Mouse (Mus musculus) brown adipose tissue, adult 24 weeks (tissue): ENCODE results near the gene Amacr. TPM values are rescaled to one million over a fixed set of nuclear protein-coding genes. Genes with fewer than 3 reads are reported as not detected.

Experiments used
- H3K27ac ChIP-seq: fragments of 200-500 bp; replicated peaks from 2 replicates; pipeline ENCODE4 v1.5.1; 2012; ENCODE audit warnings: low read depth, mild to moderate bottlenecking, low read length
- H3K4me1 ChIP-seq: fragments of 200-500 bp; 2 replicates; pipeline ENCODE4 v1.6.1; 2012; ENCODE audit warnings: low read length, mixed read lengths; ENCODE audit not compliant: control insufficient read depth, insufficient read depth, insufficient read length
- H3K4me3 ChIP-seq: fragments of 200-500 bp; 2 replicates; pipeline ENCODE4 v1.5.1; 2012; ENCODE audit warnings: low read depth, mild to moderate bottlenecking, low read length, moderate library complexity; ENCODE audit not compliant: insufficient read depth
- polyA plus RNA-seq: library from polyadenylated mRNA; stranded (reverse); fragments of >200 nt; gene quantifications from 2 replicates; pipeline ENCODE4 v1.2.4, GENCODE M21; 2012; ENCODE audit not compliant: missing spikeins, insufficient read depth, insufficient read length

Gene Amacr
- polyA plus RNA-seq, 1 experiment: 30.8 TPM

- no peak overlapping the region for H3K27ac ChIP-seq
- no peak overlapping the region for H3K4me3 ChIP-seq
- H3K4me1 ChIP-seq: no peaks in the 10 kb centered on the region
Observed at GRCm38 (mm10) chr15:11014931-11015330, 33.4 kb downstream of the Amacr start.

GRCm38 (mm10) chr15:11026801-11027561, 45.4 kb downstream of the Amacr start:
- Histone ChIP-seq H3K27ac (no peak overlapping the region), H3K4me3 (no peak overlapping the region), H3K4me1 (no peaks in the 10 kb centered on the region)

GRCm38 (mm10) chr15:11030188-11030587, 48.6 kb downstream of the Amacr start:
- Histone ChIP-seq H3K4me1 (no peaks in the 10 kb centered on the region), H3K4me3 (no peak overlapping the region), H3K27ac (no peak overlapping the region)

DNA sequence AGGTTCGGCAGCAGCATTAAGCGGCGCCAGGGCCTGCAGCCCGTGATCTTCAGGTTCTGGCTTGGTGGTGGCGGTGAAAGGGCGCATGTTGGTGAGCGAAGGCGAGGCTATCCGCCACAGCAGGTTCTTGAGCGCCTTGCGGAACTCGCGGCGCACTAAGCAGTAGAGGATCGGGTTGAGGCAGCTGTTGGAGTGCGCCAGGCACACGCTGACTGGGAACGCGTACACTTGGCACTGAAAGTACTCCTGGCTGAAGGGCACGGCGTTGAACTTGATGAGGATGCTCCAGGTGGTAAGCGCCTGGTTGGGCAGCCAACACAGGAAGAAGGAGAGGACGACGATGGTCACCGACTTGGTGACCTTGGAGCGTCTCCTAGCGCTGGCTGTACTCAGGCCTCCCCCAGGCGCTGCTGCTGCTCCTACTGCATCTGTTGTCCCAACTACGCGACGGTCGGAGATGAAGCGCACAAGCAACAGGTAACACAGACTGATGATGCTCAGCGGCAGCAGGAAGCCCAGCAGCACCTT, 54.5 kb downstream of the Amacr start:
- H3K4me3 ChIP-seq: 0 out of 2 replicates have a peak overlapping the region, but pooled peaks have one; percentile 22

GRCm38 (mm10) chr15:11036535-11037375, 55.2 kb downstream of the Amacr start:
- H3K4me1 ChIP-seq: no peaks in the 10 kb centered on the region
- peak overlapping the region; percentile 22 for H3K4me3 ChIP-seq
- H3K27ac ChIP-seq: no peak overlapping the region

More for the DNA sequence above, 54.5 kb downstream of the Amacr start:
- Histone ChIP-seq H3K4me1 (no peaks in the 10 kb centered on the region), H3K27ac (no peak overlapping the region)

DNA sequence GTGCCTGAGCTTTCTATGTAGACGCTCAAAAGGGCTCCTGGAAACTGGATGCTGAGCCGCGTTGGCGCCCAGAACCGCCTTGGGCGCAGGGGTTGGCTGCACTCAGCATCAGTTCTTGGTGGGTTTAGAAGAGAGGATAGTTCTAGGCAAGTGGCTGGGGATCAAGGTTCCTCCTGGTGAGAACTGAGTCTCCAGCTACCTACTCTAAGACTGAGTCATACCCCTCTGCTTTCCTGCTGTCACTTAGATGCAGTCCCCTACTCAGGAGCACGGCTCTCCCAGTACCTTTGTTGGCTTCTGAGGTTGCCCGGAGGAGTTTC, 55.8 kb downstream of the Amacr start:
- no peak overlapping the region for H3K27ac ChIP-seq
- H3K4me3 ChIP-seq: no peak overlapping the region
- no peaks in the 10 kb centered on the region for H3K4me1 ChIP-seq

GRCm38 (mm10) chr15:11037711-11038110, 56.2 kb downstream of the Amacr start, which contains the start of gene Rxfp3:
Rxfp3 (minus strand) TSS chr15:11037991.
- H3K27ac ChIP-seq: no peak within 1 kb of the TSS
- H3K4me1 ChIP-seq: no peaks in the 10 kb centered on the region
- peak within 1 kb of the TSS; percentile 22 for H3K4me3 ChIP-seq

GRCm38 (mm10) chr15:11038476-11038875, 56.9 kb downstream of the Amacr start:
- no peak overlapping the region for H3K27ac ChIP-seq
- H3K4me3 ChIP-seq: no peak overlapping the region
- no peaks in the 10 kb centered on the region for H3K4me1 ChIP-seq

DNA sequence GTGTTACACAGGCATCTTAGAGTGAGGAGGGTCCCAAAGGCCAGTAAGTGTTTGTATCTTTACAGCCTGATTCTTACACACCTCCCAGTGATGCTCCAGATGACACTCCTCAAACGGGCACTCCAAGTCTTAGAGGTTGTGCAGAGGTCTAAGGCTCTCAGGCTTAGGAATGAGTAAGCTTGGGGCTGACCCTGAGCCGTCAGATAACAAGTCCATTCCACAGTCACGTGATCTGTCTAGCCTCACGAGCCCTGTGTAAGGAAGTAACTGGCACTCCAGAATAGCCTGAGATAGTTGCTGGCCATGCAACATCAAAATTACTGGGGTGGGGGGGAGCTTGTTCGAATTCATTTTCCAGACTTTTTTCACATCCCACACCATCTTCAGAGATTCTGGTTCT, 58.5 kb downstream of the Amacr start:
- Histone ChIP-seq H3K4me1 (no peaks in the 10 kb centered on the region), H3K4me3 (no peak overlapping the region)

DNA sequence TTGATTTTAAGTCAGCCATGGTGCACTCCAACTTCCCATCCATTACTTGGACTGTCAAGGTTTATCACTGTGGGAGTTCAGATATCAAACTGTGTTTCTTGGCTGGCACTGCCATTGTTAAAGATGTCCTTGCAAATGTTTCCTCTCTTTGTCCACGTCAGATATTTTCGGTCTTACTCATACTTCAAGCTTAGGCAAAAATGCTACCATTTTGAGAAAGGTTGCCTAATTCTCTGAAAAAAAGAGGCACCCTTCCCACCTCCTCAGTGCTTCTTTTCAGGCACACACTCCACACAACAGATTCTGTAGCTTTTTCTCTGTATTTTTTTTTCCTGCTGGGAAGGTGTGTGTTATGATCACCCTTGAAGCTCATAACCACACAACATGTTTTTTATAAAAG, 59.7 kb downstream of the Amacr start:
- Histone ChIP-seq H3K4me3 (no peak overlapping the region), H3K27ac (no peak overlapping the region), H3K4me1 (no peaks in the 10 kb centered on the region)

More for the DNA sequence above, 58.5 kb downstream of the Amacr start:
- H3K27ac ChIP-seq: no peak overlapping the region

DNA sequence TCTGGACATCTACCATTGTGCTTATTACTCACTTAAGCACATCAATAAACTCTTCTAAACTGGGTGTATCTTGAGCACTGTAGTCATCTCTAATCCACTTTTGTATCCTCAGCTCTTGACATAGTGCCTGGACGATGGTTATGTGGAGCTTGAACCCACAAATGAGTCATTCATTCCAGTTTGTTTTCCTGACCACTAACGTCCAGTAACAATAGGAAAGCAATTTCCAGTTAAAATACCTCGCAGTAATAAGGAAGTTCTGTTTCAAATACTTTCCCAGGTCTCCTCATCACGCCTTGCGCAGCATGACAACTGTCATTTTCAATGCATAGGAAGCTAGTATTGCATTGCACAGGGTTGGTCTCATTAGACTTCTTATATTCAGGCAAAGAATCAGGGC, 61.3 kb downstream of the Amacr start:
- Histone ChIP-seq H3K4me1 (no peaks in the 10 kb centered on the region), H3K27ac (no peak overlapping the region), H3K4me3 (no peak overlapping the region)

Other genes starting within 250 kb of the Amacr start
- gene C1qtnf3, start 29.4 kb upstream of the Amacr start, polyA plus RNA-seq: not detected in 2 replicates
- not detected in 2 replicates for gene Slc45a2, start 19.0 kb downstream of the Amacr start, polyA plus RNA-seq
- not detected in 2 replicates for gene Rxfp3, start 56.2 kb downstream of the Amacr start, polyA plus RNA-seq
- 1.6 and 2.3 TPM in 2 replicates for gene Adamts12, start 83.0 kb downstream of the Amacr start, polyA plus RNA-seq